Mouse (Mus musculus): ENCODE measurements around the gene Ephb4.

DNA sequence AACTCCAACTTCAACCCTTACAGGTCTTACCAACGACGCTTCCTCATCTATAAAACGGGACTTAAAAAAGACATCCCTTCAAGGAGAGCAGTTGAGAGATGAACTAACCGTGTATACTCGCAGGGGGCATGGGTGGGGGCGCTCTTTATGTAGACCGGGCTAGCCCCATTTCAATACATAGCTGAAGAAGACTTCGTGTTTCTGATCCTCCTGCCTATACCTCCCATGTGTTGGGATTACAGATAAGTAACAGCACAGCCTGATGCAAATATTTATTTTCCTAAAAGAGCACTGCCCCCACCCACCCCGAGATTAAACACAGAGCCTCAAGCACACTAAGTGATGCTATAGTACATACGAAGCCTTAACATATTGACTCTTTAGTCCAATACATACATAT lies 15.6 kb upstream of the Ephb4 start:
- TF ChIP-seq CTCF (IDR thresholded peaks at IDR 0.05; ENCODE audit: low read depth) (no peak), EP300 (IDR thresholded peaks at IDR 0.05; ENCODE audit: low read depth) (no peak)

Measured in liver, postnatal 0 days (tissue).